Mouse (Mus musculus) gastrocnemius, adult 2 months (tissue): ENCODE data around the gene Rnd3. TPM values are rescaled to one million over a fixed set of nuclear protein-coding genes. Genes with fewer than 3 reads are reported as not detected.
A peak's percentile ranks its signal among the peaks of the same experiment; 100 is the strongest.

ENCODE experiments used
- DNase-seq: peaks from one replicate; pipeline ENCODE4 v3.0.0; 2022
- H3K27ac ChIP-seq: fragments of 200-600 bp; 2 replicates; pipeline ENCODE4 v1.8.1; 2022; ENCODE audit warnings: mild to moderate bottlenecking
- H3K4me3 ChIP-seq: fragments of 200-600 bp; 2 replicates; pipeline ENCODE4 v1.8.1; 2022; ENCODE audit warnings: mild to moderate bottlenecking, moderate library complexity
- CTCF ChIP-seq: fragments of 200-600 bp; IDR thresholded peaks from 2 replicates; pipeline ENCODE4 v1.8.1; 2022; ENCODE audit warnings: antibody characterized with exemption, mild to moderate bottlenecking, moderate library complexity
- intact Hi-C: fragments of 180-260 bp; cut with DNase I; formaldehyde crosslinking; loops from one replicate; pipeline ENCODE4 v1.15.1; 2025
- total RNA-seq, 2 experiments: library from RNA; stranded (reverse); gene quantifications; 2 replicates each; pipeline ENCODE4 v1.2.3; 2021

The Rnd3 gene
- total RNA-seq, 2 experiments from 2014 or later = 5.3 to 6.4 TPM

DNA sequence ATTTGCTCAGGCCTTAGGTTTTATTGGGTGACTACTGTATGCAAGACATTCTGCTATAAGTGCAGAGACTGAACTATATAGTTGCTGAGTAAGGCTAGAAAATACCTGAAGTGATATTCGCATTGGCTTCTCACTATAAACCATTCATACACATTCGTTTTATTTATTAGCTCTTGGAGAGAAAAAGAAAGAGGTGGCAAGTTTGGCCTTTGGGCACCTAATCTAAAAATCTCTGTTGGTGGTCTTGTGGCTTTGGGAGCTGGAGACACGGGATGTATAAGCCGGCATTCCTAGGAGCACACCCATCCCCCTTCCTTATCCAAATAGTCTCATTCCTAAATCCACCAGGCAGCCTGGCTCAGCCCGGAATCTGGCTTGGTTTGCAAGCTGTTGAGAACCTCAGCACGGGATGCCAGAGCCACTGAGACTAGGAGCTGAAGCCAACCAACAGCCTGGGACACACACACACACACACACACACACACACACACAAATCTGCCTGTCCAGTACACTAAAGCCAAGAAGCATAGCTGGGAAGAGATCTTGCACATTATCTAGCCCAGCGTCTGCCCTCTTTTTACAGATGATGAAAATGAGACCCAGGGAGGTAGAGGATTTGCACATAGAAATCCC, 3.0 kb downstream of the Rnd3 start:
- peak; percentile 64 for DNase-seq
- H3K4me3 ChIP-seq = peak overlapping the region; percentile 89
- H3K27ac ChIP-seq = peak overlapping the region; percentile 90
- intact Hi-C loops = loop anchor here (5.0 to 10.0 kb wide), 3 partner anchors 471 to 686 kb away; no protein-coding TSS in a partner anchor
- no peak for TF ChIP-seq CTCF

DNA sequence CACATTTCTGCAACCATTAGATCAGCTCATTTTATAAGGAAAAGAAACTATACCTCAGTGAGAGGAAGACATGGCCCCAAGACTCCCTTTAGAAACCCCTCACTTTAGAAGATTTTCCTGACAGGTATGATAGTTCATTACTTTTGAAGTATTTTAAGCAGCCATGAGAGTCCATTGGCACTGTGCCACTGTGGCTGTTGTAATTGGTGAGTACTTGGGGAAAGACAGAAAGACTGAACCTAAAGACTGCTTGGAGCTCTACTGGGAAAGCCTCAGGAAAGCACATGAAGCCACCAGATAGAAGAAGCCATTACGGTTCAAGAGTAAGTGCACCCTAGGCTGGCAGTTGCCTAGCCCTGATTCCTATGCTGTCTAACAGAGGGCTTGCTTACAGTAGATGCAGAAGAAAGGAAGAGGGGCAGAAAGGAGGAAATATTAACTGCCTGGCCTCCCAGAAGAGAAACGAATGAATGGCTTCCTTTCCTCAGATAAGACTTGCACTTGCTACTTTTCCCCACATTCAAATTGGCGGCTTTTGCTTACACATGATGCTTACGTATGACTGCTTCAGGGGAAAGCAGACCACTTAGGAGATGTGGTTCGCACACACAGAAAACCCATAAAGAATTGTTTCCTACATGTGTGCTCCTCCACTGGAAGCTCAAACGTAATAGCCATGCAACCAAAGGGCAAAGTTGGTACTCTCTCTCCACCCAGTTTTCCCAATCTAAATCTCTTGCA, 4.4 kb downstream of the Rnd3 start:
- no peak for TF ChIP-seq CTCF
- DNase-seq = no peak
- intact Hi-C loops = loop anchor here (5.0 to 10.0 kb wide), 3 partner anchors 470 to 688 kb away; no protein-coding TSS in a partner anchor
- peak overlapping the region; percentile 54 for H3K27ac ChIP-seq
- peak overlapping the region; percentile 89 for H3K4me3 ChIP-seq

DNA sequence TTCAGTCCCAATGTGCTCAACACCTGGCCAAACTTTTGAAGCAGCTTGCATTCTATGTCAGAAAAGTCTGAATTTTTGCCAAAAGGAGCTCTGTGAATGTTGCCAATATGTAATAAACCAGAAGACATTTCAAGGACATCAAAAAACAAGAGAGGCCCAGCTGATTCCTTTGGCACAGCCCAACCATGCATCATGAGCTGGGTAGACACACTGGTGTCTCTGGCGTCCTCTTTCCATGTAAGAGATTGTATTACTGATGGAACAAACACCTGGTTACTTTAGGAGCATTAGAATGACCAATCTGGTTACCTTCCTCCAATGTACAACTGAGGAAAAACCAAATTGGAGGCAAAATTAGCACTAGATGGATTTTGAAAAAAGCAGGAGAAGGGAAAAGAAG, 6.5 kb downstream of the Rnd3 start:
- Histone ChIP-seq H3K27ac (no peak overlapping the region), H3K4me3 (peak overlapping the region; percentile 19; the same call in 1 of the 2 replicates)
- intact Hi-C loops = loop anchor here (10.0 kb wide), 1 partner anchor 468 kb away; no protein-coding TSS in a partner anchor
- no peak for TF ChIP-seq CTCF
- no peak for DNase-seq

DNA sequence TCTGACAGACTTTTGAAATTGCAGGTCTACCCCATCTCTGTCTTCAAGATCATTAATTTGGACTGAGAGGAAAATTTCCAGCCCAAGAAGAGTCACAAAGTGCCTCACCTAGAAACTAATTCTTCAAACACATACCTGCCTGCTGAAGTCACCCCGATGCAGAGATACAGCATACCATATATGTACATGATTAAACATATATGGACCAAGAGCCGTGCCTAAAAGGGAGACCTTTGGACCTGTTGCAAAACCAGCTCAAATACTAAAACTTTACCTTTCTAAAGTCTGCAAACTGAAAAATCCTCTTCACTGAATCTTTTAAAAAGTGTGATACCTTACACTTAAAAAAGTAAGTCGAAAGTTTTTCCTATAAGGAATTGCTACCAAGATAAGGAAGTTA, 7.6 kb downstream of the Rnd3 start:
- no peak for TF ChIP-seq CTCF
- intact Hi-C loops = loop anchor here (10.0 kb wide), 1 partner anchor 467 kb away; no protein-coding TSS in a partner anchor
- peak overlapping the region; percentile 46 for H3K4me3 ChIP-seq

DNA sequence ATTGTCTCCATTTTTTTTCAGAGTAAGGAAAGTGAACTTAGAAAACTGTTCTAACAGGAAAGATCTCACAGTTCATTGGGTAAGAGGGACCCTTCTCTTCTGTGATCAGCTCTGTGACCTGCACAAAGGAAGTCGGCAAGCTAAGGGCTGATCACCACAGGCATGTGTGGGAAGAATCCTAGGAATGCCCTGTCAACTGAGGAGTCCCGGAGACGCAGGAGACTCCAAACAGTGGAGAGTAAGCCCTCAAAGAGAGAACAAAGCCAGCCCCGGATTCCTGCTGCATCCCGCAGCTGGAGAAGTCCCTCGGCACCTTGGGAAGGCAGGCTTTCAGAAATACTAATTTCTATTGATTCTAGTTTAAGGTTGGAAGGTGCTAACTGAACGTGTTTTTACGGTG, 8.4 kb downstream of the Rnd3 start:
- Histone ChIP-seq H3K27ac (peak overlapping the region; percentile 56), H3K4me3 (peak overlapping the region; percentile 46)
- DNase-seq = peak; percentile 29
- no peak for TF ChIP-seq CTCF
- intact Hi-C loops = loop anchor here (10.0 kb wide), 1 partner anchor 466 kb away; no protein-coding TSS in a partner anchor

More for the DNA sequence above, 7.6 kb downstream of the Rnd3 start:
- H3K27ac ChIP-seq = peak overlapping the region; percentile 56; the same call in 1 of the 2 replicates
- DNase-seq = no peak

DNA sequence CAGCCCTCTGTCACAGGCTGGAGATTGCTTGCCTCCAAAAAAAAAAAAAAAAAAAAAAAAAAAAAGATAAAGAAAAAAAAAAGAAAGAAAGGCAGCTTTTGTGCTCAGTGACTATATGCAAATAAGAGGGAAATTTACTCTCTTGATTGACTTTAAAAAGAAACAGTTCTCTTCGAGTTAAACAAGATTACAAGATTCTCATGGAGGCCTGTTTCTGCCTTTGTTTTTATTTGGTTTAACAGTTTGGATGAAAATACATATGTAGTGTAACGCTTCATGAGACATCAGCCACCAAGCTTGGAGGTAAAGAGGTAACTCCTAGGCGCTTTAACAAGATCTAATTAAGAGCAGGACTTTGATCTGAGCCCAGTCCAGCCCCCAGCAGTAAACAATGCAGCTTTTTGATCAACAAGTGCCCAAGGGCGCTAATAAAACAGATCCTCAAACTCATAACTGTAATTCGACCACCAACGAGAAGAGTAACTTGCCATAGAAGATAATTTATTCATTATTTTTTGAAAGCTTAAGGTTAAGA, 8.9 kb downstream of the Rnd3 start:
- intact Hi-C loops = loop anchor here (10.0 kb wide), 1 partner anchor 465 kb away; no protein-coding TSS in a partner anchor
- no peak for DNase-seq
- Histone ChIP-seq H3K27ac (peak overlapping the region; percentile 56), H3K4me3 (peak overlapping the region; percentile 46; the same call in 1 of the 2 replicates)
- no peak for TF ChIP-seq CTCF

DNA sequence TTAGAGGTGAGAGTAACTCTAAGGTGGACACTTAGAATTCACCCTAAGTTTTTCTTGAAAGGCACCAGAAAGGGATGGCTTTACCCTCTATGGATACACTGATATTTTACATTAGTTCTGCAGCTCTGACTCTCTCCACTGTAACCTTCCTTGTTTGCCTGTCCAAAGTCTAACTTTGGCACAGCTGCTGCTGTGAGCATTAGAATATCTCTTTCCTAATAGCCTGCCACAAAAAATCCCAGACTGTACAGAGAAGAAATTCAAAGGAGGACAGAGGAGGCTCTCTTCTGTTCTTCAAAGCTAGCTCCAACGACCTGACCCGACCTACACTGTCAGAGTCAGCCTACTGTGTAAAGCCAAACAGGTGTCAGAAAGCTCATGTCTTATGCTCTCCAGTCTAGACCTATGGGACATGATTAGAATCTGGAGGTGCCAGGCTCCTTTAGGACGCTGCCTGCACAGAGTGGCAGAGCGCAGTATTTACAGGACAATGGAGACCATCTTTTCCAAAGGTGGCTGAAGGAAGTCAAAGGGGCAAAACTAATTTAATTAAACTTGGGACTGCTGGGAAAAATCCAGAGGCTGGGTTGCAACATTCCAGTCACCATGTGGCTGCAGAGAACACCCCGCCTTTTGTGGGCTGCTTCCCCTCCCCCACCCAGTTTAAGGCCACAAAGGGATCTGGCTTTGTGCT, 9.5 kb downstream of the Rnd3 start:
- peak; percentile 62 for DNase-seq
- TF ChIP-seq CTCF = no peak
- intact Hi-C loops = no loop called here
- Histone ChIP-seq H3K27ac (0 out of 2 replicates have a peak overlapping the region, but pooled peaks have one; percentile 35), H3K4me3 (no peak overlapping the region; the same call in 1 of the 2 replicates)

DNA sequence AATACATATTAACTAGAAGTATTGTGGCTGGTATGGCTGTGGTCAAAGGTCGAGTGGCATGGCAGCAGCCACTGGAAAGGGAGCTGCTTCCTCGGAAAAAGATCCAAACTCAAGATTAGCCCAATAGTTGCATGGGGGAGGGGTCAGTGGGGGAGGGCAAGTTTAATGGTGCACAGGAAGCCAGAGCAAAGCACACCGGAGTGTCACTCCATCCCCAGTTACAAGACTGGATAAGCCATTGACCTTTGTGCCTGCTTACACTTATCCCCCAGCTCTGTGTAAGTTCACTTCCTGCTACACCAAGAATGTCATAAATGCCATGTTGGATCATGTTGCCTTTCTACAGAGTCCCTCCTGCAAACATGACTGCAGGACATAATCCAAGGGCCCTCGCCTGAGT, 11.2 kb downstream of the Rnd3 start:
- TF ChIP-seq CTCF = no peak
- intact Hi-C loops = no loop called here
- Histone ChIP-seq H3K27ac (no peak overlapping the region), H3K4me3 (no peak overlapping the region)
- no peak for DNase-seq

DNA sequence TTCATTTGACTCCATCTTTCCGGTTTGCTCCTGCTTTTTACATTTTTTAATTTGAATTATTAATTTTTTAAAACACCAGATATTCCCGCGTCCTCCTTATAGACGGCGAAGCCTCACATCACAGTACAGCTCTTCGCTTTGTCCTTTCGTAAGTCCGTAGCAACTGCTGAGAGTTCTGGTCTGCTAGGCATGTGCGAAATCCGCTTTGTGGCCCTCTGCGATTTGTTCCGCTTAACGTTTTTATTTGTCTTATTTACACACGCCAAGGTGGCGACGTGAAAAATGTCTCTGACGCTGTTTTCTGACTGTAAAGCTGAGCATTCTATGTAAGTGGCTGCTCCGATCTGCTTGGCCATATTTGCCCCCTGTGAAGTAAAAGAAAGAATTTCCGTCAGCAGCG, 16.7 kb downstream of the Rnd3 start:
- H3K27ac ChIP-seq = no peak overlapping the region
- no peak for TF ChIP-seq CTCF
- no peak for DNase-seq
- intact Hi-C loops = no loop called here
- no peak overlapping the region for H3K4me3 ChIP-seq

DNA sequence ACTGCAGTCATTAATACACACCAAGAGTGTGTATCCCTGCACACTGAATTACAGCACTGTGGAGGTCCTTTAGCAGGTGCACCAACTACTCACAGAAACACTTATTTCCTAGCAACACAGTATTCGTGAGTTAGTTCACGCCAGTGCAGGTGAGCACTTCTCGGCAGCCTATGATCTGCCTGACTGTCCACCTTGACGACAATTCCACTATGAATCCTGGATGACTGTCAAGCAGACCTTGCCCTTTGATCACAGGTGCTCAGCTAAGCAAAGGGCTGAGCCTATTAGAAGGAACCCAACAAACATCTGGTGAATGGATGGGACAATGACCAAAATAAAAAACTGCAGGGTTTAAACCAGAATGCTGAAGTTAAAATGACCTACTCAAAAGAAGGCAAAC, 20.8 kb downstream of the Rnd3 start:
- DNase-seq = no peak
- H3K4me3 ChIP-seq = no peak overlapping the region
- H3K27ac ChIP-seq = no peak overlapping the region
- intact Hi-C loops = no loop called here
- TF ChIP-seq CTCF = no peak

DNA sequence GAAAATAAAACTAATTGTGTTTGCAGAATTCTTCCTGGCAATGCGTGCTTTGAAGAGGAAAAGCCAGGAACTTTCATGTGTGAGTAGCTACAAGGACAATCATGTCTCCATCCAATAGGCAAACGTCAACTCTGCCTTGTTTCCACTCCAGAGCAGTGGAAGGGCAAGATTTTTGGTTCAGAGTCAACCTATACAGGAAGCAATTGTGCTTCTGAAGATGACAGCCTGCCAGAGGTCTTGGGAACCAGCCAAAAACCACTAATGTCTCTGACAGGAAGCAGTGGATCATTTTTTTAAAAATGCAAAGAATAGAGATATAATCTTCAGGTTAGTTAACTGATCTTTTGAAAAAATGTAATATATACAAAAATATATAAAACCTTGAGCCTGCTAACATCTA, 38.6 kb downstream of the Rnd3 start:
- Histone ChIP-seq H3K27ac (no peak overlapping the region), H3K4me3 (no peak overlapping the region)
- DNase-seq = peak; percentile 20
- intact Hi-C loops = no loop called here
- no peak for TF ChIP-seq CTCF

DNA sequence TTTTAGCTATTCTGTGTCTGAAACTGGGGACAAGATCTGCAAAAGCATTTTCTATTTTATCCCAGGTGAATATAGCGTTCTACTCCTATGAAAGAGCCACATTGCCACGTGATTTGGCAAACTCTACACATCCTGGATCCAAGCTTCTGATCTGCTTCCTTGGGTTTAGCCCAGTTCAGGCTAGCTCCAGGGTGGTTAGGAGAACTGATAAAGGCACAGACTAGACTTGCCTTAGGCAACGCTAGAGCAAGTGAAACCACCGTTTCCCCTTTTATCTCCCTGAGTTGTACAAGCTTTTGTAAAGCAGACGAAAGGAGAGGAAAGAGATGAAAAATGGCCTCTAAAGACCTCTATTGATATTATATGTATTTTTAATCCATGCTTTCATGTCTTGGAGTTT, 40.3 kb downstream of the Rnd3 start:
- intact Hi-C loops = no loop called here
- no peak overlapping the region for H3K27ac ChIP-seq
- H3K4me3 ChIP-seq = no peak overlapping the region
- DNase-seq = no peak
- TF ChIP-seq CTCF = no peak
